Mouse (Mus musculus): ENCODE measurements around the gene Maco1.

- TF ChIP-seq CTCF (IDR thresholded peaks at IDR 0.05; ENCODE audit: low read depth, low read length), result no peak
- no peak for TF ChIP-seq POLR2A (IDR thresholded peaks at IDR 0.05; ENCODE audit: borderline replicate concordance, low read depth, low read length)
Measured at GRCm38 (mm10) chr4:134774126-134774525, 79.0 kb downstream of the Maco1 start.

Data from bone marrow macrophage, adult 2 months (primary cell).